28 mouse cellular contexts compared by ENCODE assay signal in genomic region chr14:16319818-16320217, GRCm38 (mm10).
"Had no signal": no experiment of that assay in that cellular context is flagged by ENCODE, and none has a peak within 500 bp of the region (broad histone marks: within the 10 kb centered on the region; RNA-seq: fewer than 3 reads in every experiment).

No protein-coding gene starts in this region.

- H3K27me3 ChIP-seq: embryonic facial prominence, embryonic 12.5 days; embryonic facial prominence, embryonic 13.5 days; embryonic facial prominence, embryonic 15.5 days; forebrain, embryonic 12.5 days; forebrain, embryonic 13.5 days; forebrain, embryonic 15.5 days had no signal

- H3K9ac ChIP-seq: embryonic facial prominence, embryonic 12.5 days; embryonic facial prominence, embryonic 13.5 days; embryonic facial prominence, embryonic 15.5 days; forebrain, embryonic 12.5 days; forebrain, embryonic 13.5 days; forebrain, embryonic 15.5 days; forebrain, postnatal 0 days had no signal

- H3K4me2 ChIP-seq: embryonic facial prominence, embryonic 12.5 days; embryonic facial prominence, embryonic 13.5 days; embryonic facial prominence, embryonic 15.5 days; forebrain, embryonic 12.5 days; forebrain, embryonic 13.5 days; forebrain, embryonic 15.5 days had no signal

- ATAC-seq: forebrain, embryonic 13.5 days; forebrain, embryonic 14.5 days; forebrain, embryonic 15.5 days; forebrain, embryonic 16.5 days; forebrain, postnatal 0 days had no signal

- H3K9me3 ChIP-seq: embryonic facial prominence, embryonic 10.5 days; embryonic facial prominence, embryonic 12.5 days; embryonic facial prominence, embryonic 13.5 days; embryonic facial prominence, embryonic 15.5 days; forebrain, embryonic 10.5 days; forebrain, embryonic 12.5 days; forebrain, embryonic 13.5 days; forebrain, embryonic 15.5 days had no signal

- H3K4me1 ChIP-seq: embryonic facial prominence, embryonic 10.5 days; embryonic facial prominence, embryonic 12.5 days; embryonic facial prominence, embryonic 13.5 days; embryonic facial prominence, embryonic 15.5 days; forebrain, embryonic 10.5 days; forebrain, embryonic 12.5 days; forebrain, embryonic 13.5 days; forebrain, embryonic 15.5 days had no signal

- H3K36me3 ChIP-seq: embryonic facial prominence, embryonic 10.5 days; embryonic facial prominence, embryonic 12.5 days; embryonic facial prominence, embryonic 13.5 days; embryonic facial prominence, embryonic 15.5 days; forebrain, embryonic 10.5 days; forebrain, embryonic 12.5 days; forebrain, embryonic 15.5 days had no signal

- DNase-seq: cerebellum, adult 2 months; cerebellum, adult 8-10 months; cerebellum, adult 9-10 months; cerebellum, adult 9-11 months; cerebellum, postnatal 10 days; cerebellum, postnatal 14 days; cerebellum, postnatal 25 days; cerebellum, postnatal 36 days; embryo, embryonic 11 days; forebrain, postnatal 0 days; gastrocnemius, adult 2 months; gastrocnemius, postnatal 10 days; gastrocnemius, postnatal 14 days; gastrocnemius, postnatal 25 days; gastrocnemius, postnatal 36 days; heart, adult 18-20 months; heart, adult 2 months had no signal

- H3K27ac ChIP-seq: embryonic facial prominence, embryonic 10.5 days; embryonic facial prominence, embryonic 12.5 days; embryonic facial prominence, embryonic 13.5 days; embryonic facial prominence, embryonic 15.5 days; forebrain, embryonic 10.5 days; forebrain, embryonic 12.5 days; forebrain, embryonic 13.5 days; forebrain, embryonic 15.5 days; gastrocnemius, adult 2 months; heart, adult 2 months had no signal

- H3K4me3 ChIP-seq: embryonic facial prominence, embryonic 10.5 days; embryonic facial prominence, embryonic 12.5 days; embryonic facial prominence, embryonic 13.5 days; embryonic facial prominence, embryonic 15.5 days; erythroblast, embryonic 14.5 days; forebrain, embryonic 10.5 days; forebrain, embryonic 12.5 days; forebrain, embryonic 13.5 days; forebrain, embryonic 15.5 days; gastrocnemius, adult 2 months; heart, adult 2 months had no signal
